Mouse (Mus musculus): ENCODE measurements at regions not wholly inside any gene's neighbourhood (a gene's known extent, or its start where the extent isn't known, plus 50 kb on each side); places are given as distances from the start of the nearest gene placed in this dataset.

- Histone ChIP-seq H3K9ac (ENCODE audit: low read depth, low read length) (no peak overlapping the region), H3K4me3 (ENCODE audit: low read length) (no peak overlapping the region), H3K4me1 (ENCODE audit: control insufficient read depth, insufficient read depth, low read length) (no peaks in the 10 kb centered on the region), H3K27me3 (ENCODE audit: control insufficient read depth, insufficient read depth, low read length) (no peaks in the 10 kb centered on the region), H3K27ac (ENCODE audit: low read depth, low read length) (no peak overlapping the region), H3K9me3 (ENCODE audit: control insufficient read depth, low read length) (no peaks in the 10 kb centered on the region), H3K4me2 (replicated peaks; ENCODE audit: low read depth, low read length) (no peak overlapping the region), H3K36me3 (ENCODE audit: control insufficient read depth, insufficient read depth, low read length) (no peaks in the 10 kb centered on the region)
- ATAC-seq (ENCODE audit: low FRiP score, low TSS enrichment) = no peak
Measured at GRCm38 (mm10) chr8:7430482-7430881, 1230.6 kb downstream of the Efnb2 start.

- no peak overlapping the region for H3K4me2 ChIP-seq (replicated peaks; ENCODE audit: low read depth, low read length)
- ATAC-seq (ENCODE audit: low FRiP score, low TSS enrichment) = no peak
- H3K9me3 ChIP-seq (ENCODE audit: control insufficient read depth, low read length) = no peaks in the 10 kb centered on the region
- H3K4me3 ChIP-seq (ENCODE audit: low read length) = no peak overlapping the region
- H3K27ac ChIP-seq (ENCODE audit: low read depth, low read length) = no peak overlapping the region
- no peaks in the 10 kb centered on the region for H3K4me1 ChIP-seq (ENCODE audit: control insufficient read depth, insufficient read depth, low read length)
- WGBS = 78% methylated on average over 2 of the region's 2 CpGs
- no peaks in the 10 kb centered on the region for H3K36me3 ChIP-seq (ENCODE audit: control insufficient read depth, insufficient read depth, low read length)
- H3K9ac ChIP-seq (ENCODE audit: low read depth, low read length) = no peak overlapping the region
- H3K27me3 ChIP-seq (ENCODE audit: control insufficient read depth, insufficient read depth, low read length) = no peaks in the 10 kb centered on the region
Measured at GRCm38 (mm10) chr8:7398175-7398574, 1262.9 kb downstream of the Efnb2 start.

GRCm38 (mm10) chr8:7397355-7397862 lies 1263.6 kb downstream of the Efnb2 start:
- Histone ChIP-seq H3K4me3 (ENCODE audit: low read length) (no peak overlapping the region), H3K4me1 (ENCODE audit: control insufficient read depth, insufficient read depth, low read length) (no peaks in the 10 kb centered on the region), H3K9me3 (ENCODE audit: control insufficient read depth, low read length) (no peaks in the 10 kb centered on the region), H3K9ac (ENCODE audit: low read depth, low read length) (no peak overlapping the region), H3K36me3 (ENCODE audit: control insufficient read depth, insufficient read depth, low read length) (no peaks in the 10 kb centered on the region), H3K27ac (ENCODE audit: low read depth, low read length) (no peak overlapping the region), H3K27me3 (ENCODE audit: control insufficient read depth, insufficient read depth, low read length) (no peaks in the 10 kb centered on the region), H3K4me2 (replicated peaks; ENCODE audit: low read depth, low read length) (no peak overlapping the region)
- WGBS = 78% methylated on average over 5 of the region's 5 CpGs
- ATAC-seq (ENCODE audit: low FRiP score, low TSS enrichment) = no peak

All from kidney, embryonic 14.5 days (tissue).